Mouse (Mus musculus) C2C12 (cell line): ENCODE results near the gene Nr5a1.

Experiments used
- CTCF ChIP-seq: IDR thresholded peaks from one replicate; pipeline ENCODE4 v1.5.1; 2011; ENCODE audit not compliant: control insufficient read depth, insufficient read depth, insufficient read length
- MYOD1 ChIP-seq: IDR thresholded peaks from one replicate; pipeline ENCODE4 v1.6.1; 2011; ENCODE audit warnings: low read depth; ENCODE audit not compliant: control insufficient read depth, insufficient read length
- MYOG ChIP-seq: IDR thresholded peaks from one replicate; pipeline ENCODE4 v1.6.1; 2011; ENCODE audit not compliant: control insufficient read depth, insufficient read length; ENCODE audit errors: extremely low read depth
- USF1 ChIP-seq: IDR thresholded peaks from one replicate; pipeline ENCODE4 v1.6.1; 2011; ENCODE audit warnings: low read depth, mild to moderate bottlenecking, control low read depth, moderate library complexity

DNA sequence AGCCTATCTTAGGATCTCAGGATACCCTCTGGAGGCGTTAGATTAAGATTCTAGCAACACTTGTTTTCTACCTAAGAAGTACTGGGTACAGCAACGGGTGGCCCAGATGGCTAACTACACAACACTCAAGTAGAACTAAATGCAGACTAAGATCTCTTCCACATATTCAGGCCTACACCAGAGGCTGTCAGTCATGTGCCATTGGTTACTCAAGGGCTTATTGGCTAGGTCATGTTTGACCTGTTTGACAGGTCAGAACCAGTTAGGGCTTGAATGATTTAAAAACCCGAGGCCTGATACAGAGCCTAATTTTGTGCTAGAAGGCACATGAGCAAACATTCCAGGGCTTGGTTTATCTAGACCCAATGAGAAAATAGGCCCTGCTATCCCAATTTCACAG, 25.5 kb upstream of the Nr5a1 start:
- TF ChIP-seq CTCF = no peak
- TF ChIP-seq MYOG = no peak
- no peak for TF ChIP-seq MYOD1
- TF ChIP-seq USF1 = no peak
